10 mouse cellular contexts compared by ENCODE assay signal in genomic region chr19:42776813-42777212, GRCm38 (mm10). TPM values are rescaled to one million over a fixed set of nuclear protein-coding genes. Genes with fewer than 3 reads are reported as not detected.
DNase-seq lines count a peak whose midpoint lies in the region; ATAC-seq lines count a peak whose summit lies in the region.
"Had no signal": no experiment of that assay in that cellular context is flagged by ENCODE, and none has a peak within 500 bp of the region (broad histone marks: within the 10 kb centered on the region; RNA-seq: fewer than 3 reads in every experiment).

No protein-coding gene starts in this region.

- H3K4me3 ChIP-seq in forebrain, embryonic 14.5 days (ENCODE audit: low read depth, low read length): no peak overlapping the region
- no peak overlapping the region for H3K4me3 ChIP-seq in forebrain, embryonic 13.5 days
- H3K4me3 ChIP-seq: erythroblast, embryonic 14.5 days; liver, embryonic 15.5 days had no signal

- no peak overlapping the region for H3K4me2 ChIP-seq in forebrain, embryonic 14.5 days (ENCODE audit: low read length)
- no peak overlapping the region for H3K4me2 ChIP-seq in forebrain, embryonic 13.5 days
- H3K4me2 ChIP-seq: liver, embryonic 15.5 days had no signal

- DNase-seq in forebrain, embryonic 14.5 days (ENCODE audit: low spot score): peak; percentile 20
- DNase-seq in lung, postnatal 14 days: peak; percentile 31
- DNase-seq in lung, adult 18-20 months: no peak
- peak; percentile 24 for DNase-seq in adipocyte (ENCODE audit: low spot score)
- peak; percentile 57 for DNase-seq in splenic B cell, adult 2 months (ENCODE audit: low read depth, low spot score)
- no peak for DNase-seq in right cerebral cortex, adult 2 months (ENCODE audit: low spot score in 2 of 2)
- DNase-seq in layer of hippocampus, adult 18-20 months (ENCODE audit: low spot score in 2 of 2): no peak

- H3K4me1 ChIP-seq in forebrain, embryonic 14.5 days (ENCODE audit: control insufficient read depth, insufficient read depth, low read length): no peaks in the 10 kb centered on the region; the same call in 1 of the 2 replicates
- H3K4me1 ChIP-seq in forebrain, embryonic 13.5 days: 0 out of 2 replicates have a peak, but pooled peaks cover 4% of the 10 kb centered on the region

- H3K27me3 ChIP-seq in forebrain, embryonic 14.5 days (replicated peaks; ENCODE audit: control insufficient read depth, insufficient read depth, low read length): no peaks in the 10 kb centered on the region
- H3K27me3 ChIP-seq in forebrain, embryonic 13.5 days: no peaks in the 10 kb centered on the region
- H3K27me3 ChIP-seq in splenic B cell, adult 2 months (ENCODE audit: control insufficient read depth, insufficient read depth, low read length, poor library complexity, severe bottlenecking): no peaks in the 10 kb centered on the region
- H3K27me3 ChIP-seq: liver, embryonic 15.5 days had no signal

- H3K27ac ChIP-seq in forebrain, embryonic 14.5 days (ENCODE audit: low read depth, low read length): no peak overlapping the region
- no peak overlapping the region for H3K27ac ChIP-seq in forebrain, embryonic 13.5 days
- H3K27ac ChIP-seq: liver, embryonic 15.5 days had no signal

- no peaks in the 10 kb centered on the region for H3K36me3 ChIP-seq in forebrain, embryonic 14.5 days (ENCODE audit: control insufficient read depth, insufficient read depth, low read length)
- H3K36me3 ChIP-seq in forebrain, embryonic 13.5 days (ENCODE audit: poor library complexity, severe bottlenecking): no peaks in the 10 kb centered on the region
- 0 out of 2 replicates have a peak, but pooled peaks cover 1% of the 10 kb centered on the region for H3K36me3 ChIP-seq in splenic B cell, adult 2 months (ENCODE audit: control insufficient read depth, insufficient read depth, low read length, poor library complexity, severe bottlenecking)
- H3K36me3 ChIP-seq: liver, embryonic 15.5 days had no signal

- no peaks in the 10 kb centered on the region for H3K9me3 ChIP-seq in forebrain, embryonic 14.5 days (replicated peaks; ENCODE audit: control insufficient read depth, low read length)
- H3K9me3 ChIP-seq in forebrain, embryonic 13.5 days (replicated peaks): no peaks in the 10 kb centered on the region
- H3K9me3 ChIP-seq: liver, embryonic 15.5 days had no signal

- WGBS in forebrain, embryonic 14.5 days: 97% methylated on average over 1 of the region's 1 CpGs
- 100% methylated on average over 1 of the region's 1 CpGs for WGBS in forebrain, embryonic 13.5 days

- H3K9ac ChIP-seq in forebrain, embryonic 14.5 days (ENCODE audit: low read length): no peak overlapping the region
- H3K9ac ChIP-seq in forebrain, embryonic 13.5 days: no peak overlapping the region
- H3K9ac ChIP-seq: liver, embryonic 15.5 days had no signal

- no peak for ATAC-seq in forebrain, embryonic 14.5 days
- no peak for ATAC-seq in forebrain, embryonic 13.5 days

RNA-seq across cellular contexts. Expression of gene Hps1, which starts 3.0 kb away (rescaled TPM):
- polyA plus RNA-seq in forebrain, embryonic 14.5 days (2014; fragmentation: Nextera tagmentation; extraction: Ambion mirVana): 8.1 and 11.0 TPM in 2 replicates
- 14.7 and 14.8 TPM in 2 replicates for polyA plus RNA-seq in forebrain, embryonic 13.5 days (2015; fragmentation: Nextera tagmentation; extraction: Ambion mirVana)
- 10 to 100 TPM; 12.8 to 13.9 TPM for total RNA-seq in layer of hippocampus, adult 18-20 months (2021)

RNA-seq across cellular contexts. Expression of gene Pyroxd2, which starts 24.2 kb away (rescaled TPM):
- 1.3 and 1.7 TPM in 2 replicates for polyA plus RNA-seq in forebrain, embryonic 14.5 days (2014; fragmentation: Nextera tagmentation; extraction: Ambion mirVana)
- polyA plus RNA-seq in forebrain, embryonic 13.5 days (2015; fragmentation: Nextera tagmentation; extraction: Ambion mirVana): 1.1 TPM in 2 replicates
- 1 to 10 TPM; 2.5 to 3.5 TPM for total RNA-seq in layer of hippocampus, adult 18-20 months (2021)

Comparison
In these comparisons a context has a peak if more than half of its experiments do, and no peak if none do; other contexts are left out.
1. DNase-seq: peak in forebrain, embryonic 14.5 days (single experiment), lung, postnatal 14 days (single experiment), adipocyte (single experiment) and splenic B cell, adult 2 months (single experiment); none in lung, adult 18-20 months (0 of 2), right cerebral cortex, adult 2 months (0 of 2) and layer of hippocampus, adult 18-20 months (0 of 2).